Mouse (Mus musculus) kidney, embryonic 15.5 days (tissue): ENCODE results near the gene Cdrt4. TPM values are rescaled to one million over a fixed set of nuclear protein-coding genes. Genes with fewer than 3 reads are reported as not detected.

Source experiments
- ATAC-seq: fragments of 200-750 bp; cut with Nextera tagmentation; replicated peaks from 2 replicates; pipeline ENCODE4 v1.8.0; 2017; ENCODE audit warnings: moderate TSS enrichment; ENCODE audit not compliant: low FRiP score
- H3K27ac ChIP-seq: fragments of 300-500 bp; sonication (generic); 2 replicates; pipeline ENCODE4 v1.5.1; 2015; ENCODE audit warnings: mild to moderate bottlenecking, inconsistent platforms
- H3K27me3 ChIP-seq: fragments of 300-500 bp; sonication (generic); 2 replicates; pipeline ENCODE4 v1.6.1; 2015; ENCODE audit warnings: inconsistent platforms
- H3K36me3 ChIP-seq: fragments of 300-500 bp; sonication (generic); 2 replicates; pipeline ENCODE4 v1.6.1; 2015; ENCODE audit warnings: inconsistent platforms
- H3K4me1 ChIP-seq: fragments of 300-500 bp; sonication (generic); 2 replicates; pipeline ENCODE4 v1.6.1; 2015; ENCODE audit warnings: inconsistent platforms
- H3K4me2 ChIP-seq: fragments of 300-500 bp; sonication (generic); 2 replicates; pipeline ENCODE4 v1.6.1; 2015; ENCODE audit warnings: moderate library complexity, mild to moderate bottlenecking, inconsistent platforms
- H3K4me3 ChIP-seq: fragments of 300-500 bp; sonication (generic); replicated peaks from 2 replicates; pipeline ENCODE4 v1.5.1; 2015; ENCODE audit warnings: mild to moderate bottlenecking, inconsistent platforms
- H3K9ac ChIP-seq: fragments of 300-500 bp; sonication (generic); 2 replicates; pipeline ENCODE4 v1.6.1; 2015; ENCODE audit warnings: mild to moderate bottlenecking, inconsistent platforms
- H3K9me3 ChIP-seq: fragments of 300-500 bp; sonication (generic); replicated peaks from 2 replicates; pipeline ENCODE4 v1.6.1; 2016; ENCODE audit warnings: inconsistent platforms
- WGBS: fragments of 180-500 bp; shearing (Covaris S2); methylation state at CpG from one replicate; pipeline ENCODE4 v1.1.7; 2015; ENCODE audit warnings: mixed read lengths; 5-methylcytosine and 5-hydroxymethylcytosine counted together
- polyA plus RNA-seq: library from polyadenylated mRNA; unstranded; fragments of >200 nt; fragmentation: Nextera tagmentation; extraction: Ambion mirVana; gene quantifications from 2 replicates; pipeline ENCODE4 v1.2.1, GENCODE M21; 2015

The Cdrt4 gene
- polyA plus RNA-seq, 1 experiment from 2014 or later, result not detected

DNA sequence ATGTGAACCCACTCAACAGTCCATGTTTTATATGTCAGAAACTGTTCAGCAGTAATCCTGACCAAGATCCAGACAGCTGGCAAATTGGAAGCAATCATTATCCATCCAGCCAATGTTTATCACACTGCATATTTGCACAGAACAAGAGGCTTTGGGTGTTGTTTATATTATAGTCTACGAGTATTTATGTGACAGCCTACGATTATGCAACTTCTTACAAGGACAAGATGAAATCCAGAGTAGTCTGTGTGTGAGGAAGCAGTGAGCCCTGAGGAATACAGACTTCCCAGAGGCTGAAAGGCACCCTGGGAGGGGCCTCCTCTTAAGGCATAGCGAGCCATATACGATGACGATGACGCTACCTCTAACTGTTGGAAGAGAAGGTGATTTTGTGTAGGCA, 74.5 kb downstream of the Cdrt4 start:
- Histone ChIP-seq H3K27me3 (no peaks in the 10 kb centered on the region), H3K9me3 (no peaks in the 10 kb centered on the region), H3K9ac (no peak overlapping the region), H3K36me3 (no peaks in the 10 kb centered on the region), H3K4me1 (peaks cover 39% of the 10 kb centered on the region), H3K4me3 (no peak overlapping the region), H3K4me2 (no peak overlapping the region), H3K27ac (no peak overlapping the region)
- 80% methylated on average over 6 of the region's 6 CpGs for WGBS
- ATAC-seq, result no peak

DNA sequence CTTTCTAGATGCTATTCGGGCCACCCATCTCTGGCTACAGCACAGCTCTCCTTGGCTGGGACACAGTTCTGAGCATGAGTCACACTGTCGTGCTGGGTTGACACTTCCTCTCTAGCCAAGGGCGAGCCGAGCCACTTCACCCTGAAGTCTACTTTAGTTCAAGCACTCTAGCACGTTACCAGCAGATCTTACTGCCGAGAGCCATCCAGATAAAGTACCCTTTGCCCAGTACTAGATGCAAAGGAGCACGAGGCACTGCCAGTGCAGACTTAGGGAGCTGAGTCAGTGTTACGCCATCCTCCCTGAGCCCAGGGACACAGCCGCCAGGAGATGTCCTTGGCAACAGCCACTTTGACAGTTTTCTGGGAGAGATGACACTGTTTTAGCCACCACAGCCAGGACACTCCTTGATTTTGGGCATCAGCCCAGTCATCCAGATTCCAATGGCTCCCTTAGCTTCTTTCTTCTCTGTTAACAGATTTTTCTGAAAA, 75.7 kb downstream of the Cdrt4 start:
- no peak overlapping the region for H3K9ac ChIP-seq
- no peak overlapping the region for H3K4me3 ChIP-seq
- no peaks in the 10 kb centered on the region for H3K36me3 ChIP-seq
- H3K9me3 ChIP-seq, result no peaks in the 10 kb centered on the region
- H3K27me3 ChIP-seq, result no peaks in the 10 kb centered on the region
- no peak overlapping the region for H3K4me2 ChIP-seq
- peaks cover 27% of the 10 kb centered on the region for H3K4me1 ChIP-seq
- WGBS, result 84% methylated on average over 9 of the region's 9 CpGs
- ATAC-seq, result no peak
- no peak overlapping the region for H3K27ac ChIP-seq

DNA sequence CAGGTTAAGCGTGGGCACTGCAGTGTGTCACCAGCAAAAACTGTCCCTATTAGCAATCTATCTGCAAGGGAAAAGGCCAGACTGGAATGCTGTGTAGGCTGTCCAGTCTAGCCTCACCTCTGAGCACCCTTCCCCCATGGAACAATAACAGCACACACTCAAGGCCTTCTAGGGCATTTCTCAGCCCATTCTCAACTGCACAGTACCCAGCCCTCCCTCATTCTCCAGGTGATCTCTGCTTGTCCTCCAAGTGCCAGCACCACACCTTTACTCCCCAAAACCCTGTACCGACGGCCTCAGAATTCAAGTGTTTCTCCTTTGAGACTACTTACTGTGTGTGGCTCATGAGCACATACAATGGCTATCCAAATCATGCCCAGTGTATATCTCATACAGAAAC, 77.1 kb downstream of the Cdrt4 start:
- Histone ChIP-seq H3K9ac (no peak overlapping the region), H3K4me3 (no peak overlapping the region), H3K9me3 (no peaks in the 10 kb centered on the region), H3K4me1 (peaks cover 27% of the 10 kb centered on the region), H3K36me3 (no peaks in the 10 kb centered on the region), H3K27me3 (no peaks in the 10 kb centered on the region), H3K4me2 (no peak overlapping the region), H3K27ac (peak overlapping the region; percentile 68)
- no peak for ATAC-seq
- 90% methylated on average over 3 of the region's 3 CpGs for WGBS

DNA sequence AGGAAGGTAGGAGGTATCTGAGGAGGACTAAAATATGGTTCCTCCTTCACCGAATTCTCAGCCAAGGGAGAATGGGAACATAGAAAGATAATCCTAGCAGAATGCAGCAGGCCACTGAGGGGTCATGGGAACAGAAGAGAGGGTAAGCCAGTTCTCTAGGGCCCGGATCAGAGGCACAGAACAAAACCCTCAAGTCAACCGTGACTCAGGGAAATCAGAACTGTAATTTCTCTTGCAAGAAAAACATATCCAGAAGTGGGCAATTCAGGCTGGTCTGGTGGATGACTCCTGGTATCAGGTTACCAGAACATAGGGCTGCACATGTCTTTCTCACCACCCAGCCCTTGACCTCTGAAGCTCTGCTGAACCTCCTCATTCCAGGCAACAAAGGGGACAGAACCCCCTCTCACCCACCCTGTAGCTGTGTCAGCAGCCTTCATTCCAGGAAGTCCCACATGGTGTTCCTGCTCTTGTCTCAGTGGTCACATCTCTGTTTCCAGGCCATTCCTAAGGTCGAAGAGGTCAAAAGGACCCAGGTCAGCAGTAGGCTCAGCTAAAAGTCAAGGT, 78.2 kb downstream of the Cdrt4 start:
- Histone ChIP-seq H3K4me2 (no peak overlapping the region), H3K36me3 (no peaks in the 10 kb centered on the region)

DNA sequence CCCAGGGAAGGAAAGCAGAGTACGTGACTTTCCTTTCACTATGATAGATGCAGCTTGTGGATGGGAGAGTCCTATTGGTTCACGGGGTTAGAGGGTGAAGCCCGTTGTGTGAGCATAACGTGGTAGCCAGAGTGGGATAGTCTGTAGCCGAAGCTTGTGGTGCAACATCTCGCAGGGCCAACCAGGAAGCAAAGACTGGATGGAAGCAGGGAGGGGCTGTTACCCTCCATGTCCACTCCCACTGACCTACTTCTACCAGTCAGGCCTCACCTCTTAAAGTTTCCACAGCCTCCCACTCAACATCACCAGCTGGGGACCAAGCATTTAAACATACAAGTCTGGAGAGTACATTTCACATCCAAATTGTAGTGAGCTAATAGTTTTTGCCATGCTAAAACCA, 78.7 kb downstream of the Cdrt4 start:
- Histone ChIP-seq H3K36me3 (no peaks in the 10 kb centered on the region), H3K4me3 (no peak overlapping the region), H3K4me1 (peaks cover 18% of the 10 kb centered on the region), H3K4me2 (no peak overlapping the region), H3K27me3 (no peaks in the 10 kb centered on the region), H3K27ac (peak overlapping the region; percentile 68), H3K9ac (no peak overlapping the region), H3K9me3 (no peaks in the 10 kb centered on the region)
- ATAC-seq, result no peak
- WGBS, result 82% methylated on average over 6 of the region's 6 CpGs

More for the DNA sequence above, 78.2 kb downstream of the Cdrt4 start:
- no peak overlapping the region for H3K9ac ChIP-seq
- peaks cover 21% of the 10 kb centered on the region for H3K4me1 ChIP-seq
- peak; percentile 82 for ATAC-seq
- H3K27me3 ChIP-seq, result no peaks in the 10 kb centered on the region
- peak overlapping the region; percentile 68 for H3K27ac ChIP-seq
- H3K4me3 ChIP-seq, result no peak overlapping the region
- WGBS, result 40% methylated on average over 4 of the region's 4 CpGs
- H3K9me3 ChIP-seq, result no peaks in the 10 kb centered on the region

DNA sequence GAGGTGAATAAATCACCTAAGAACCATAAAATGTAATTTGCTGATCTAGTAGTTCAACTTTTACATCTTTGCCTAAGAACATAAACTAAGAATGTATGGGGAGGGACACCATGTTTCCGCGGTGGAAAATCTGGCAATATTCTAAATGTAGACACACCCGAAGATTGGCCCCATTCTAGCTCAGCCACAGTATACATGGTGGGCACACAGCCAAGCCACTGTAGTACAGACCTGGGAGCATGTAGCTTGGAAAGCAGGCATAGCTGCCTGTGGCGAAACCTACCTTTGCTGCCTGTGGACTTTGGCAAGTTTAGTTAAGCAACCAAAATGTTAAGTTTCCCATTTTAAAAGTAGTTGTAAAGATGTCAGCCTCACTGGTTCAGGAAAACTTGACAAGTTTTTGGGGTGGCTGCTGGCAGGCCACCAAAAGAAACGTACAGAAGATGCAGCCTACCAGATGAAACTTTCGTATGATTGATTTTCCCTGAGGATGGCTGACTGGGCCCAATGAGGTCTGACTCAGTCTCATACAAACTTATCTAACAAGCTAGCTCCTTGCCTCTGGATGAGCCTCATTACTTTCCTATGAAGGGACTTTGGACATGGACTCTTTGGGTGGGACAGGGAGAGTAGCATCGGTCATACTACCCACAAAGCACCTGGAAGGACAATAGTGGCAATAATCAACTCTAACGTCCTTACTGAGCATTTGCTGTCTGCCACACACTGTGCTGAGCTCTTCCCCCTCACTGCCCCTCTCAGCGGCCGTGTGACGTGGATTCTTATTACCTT, 84.6 kb downstream of the Cdrt4 start:
- H3K27ac ChIP-seq, result no peak overlapping the region
- 65% methylated on average over 11 of the region's 11 CpGs for WGBS
- no peaks in the 10 kb centered on the region for H3K27me3 ChIP-seq
- no peaks in the 10 kb centered on the region for H3K36me3 ChIP-seq
- H3K9me3 ChIP-seq, result no peaks in the 10 kb centered on the region
- peaks cover 7% of the 10 kb centered on the region for H3K4me1 ChIP-seq
- ATAC-seq, result no peak
- no peak overlapping the region for H3K4me2 ChIP-seq
- no peak overlapping the region for H3K4me3 ChIP-seq
- no peak overlapping the region for H3K9ac ChIP-seq

DNA sequence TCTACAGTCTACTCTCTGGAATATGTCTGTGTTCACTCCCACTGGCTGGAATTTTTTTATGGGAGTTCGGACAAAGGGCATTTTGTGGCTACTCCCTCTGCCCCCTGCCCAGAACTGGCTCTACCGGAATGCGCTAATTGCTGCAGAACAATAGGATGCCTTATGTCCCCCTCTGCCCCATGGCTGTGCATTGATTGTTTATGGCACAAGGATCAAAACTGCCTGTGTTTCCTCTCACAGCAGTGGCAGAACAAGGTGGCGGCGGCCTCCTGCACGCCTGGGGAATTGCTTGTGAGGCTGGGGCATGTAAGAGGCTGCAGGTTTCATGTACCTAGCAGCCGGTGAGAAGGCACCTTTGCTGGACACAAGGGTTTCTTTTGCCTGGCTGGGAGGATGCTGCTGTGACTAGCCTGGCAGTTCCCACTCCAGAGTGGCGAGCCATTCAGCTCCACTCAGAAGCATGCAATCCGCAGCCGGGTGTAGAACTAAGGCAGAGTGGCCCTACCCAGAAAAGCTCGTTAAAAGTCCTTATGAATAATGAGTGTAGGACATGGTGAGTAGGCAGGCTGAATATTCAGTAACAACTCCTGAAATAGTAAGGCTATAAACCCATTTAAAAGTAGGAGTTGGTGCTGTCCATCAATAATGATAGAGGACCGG, 89.1 kb downstream of the Cdrt4 start:
- WGBS, result 39% methylated on average over 12 of the region's 12 CpGs
- Histone ChIP-seq H3K9ac (no peak overlapping the region), H3K4me3 (no peak overlapping the region), H3K27me3 (no peaks in the 10 kb centered on the region), H3K4me1 (peaks cover 10% of the 10 kb centered on the region), H3K27ac (peak overlapping the region; percentile 59), H3K9me3 (no peaks in the 10 kb centered on the region), H3K4me2 (no peak overlapping the region), H3K36me3 (no peaks in the 10 kb centered on the region)
- ATAC-seq, result peak; percentile 43; the same call in 1 of the 2 replicates

Other genes starting within 250 kb of the Cdrt4 start
- gene Zfp287, start 219.3 kb upstream of the Cdrt4 start, polyA plus RNA-seq, result 8.6 and 8.9 TPM in 2 replicates
- gene Gm10428, start 198.1 kb upstream of the Cdrt4 start, polyA plus RNA-seq, result not detected in 2 replicates
- gene Zfp286, start 161.7 kb upstream of the Cdrt4 start, polyA plus RNA-seq, result 17.6 and 17.8 TPM in 2 replicates
- gene Trim16, start 131.0 kb upstream of the Cdrt4 start, polyA plus RNA-seq, result 14.9 and 16.3 TPM in 2 replicates
- 0.35 and 0.46 TPM in 2 replicates for gene Fbxw10, start 104.1 kb upstream of the Cdrt4 start, polyA plus RNA-seq
- 70.3 and 77.3 TPM in 2 replicates for gene Tvp23b, start 71.7 kb upstream of the Cdrt4 start, polyA plus RNA-seq
- not detected in 2 replicates for gene Tekt3, start 110.5 kb downstream of the Cdrt4 start, polyA plus RNA-seq
- gene Pmp22, start 177.8 kb downstream of the Cdrt4 start, polyA plus RNA-seq, result 96.7 and 115 TPM in 2 replicates